Mouse (Mus musculus) frontal cortex, adult (tissue): ENCODE data around the gene Slc38a8.

ENCODE experiments used
- ATAC-seq: cut with Nextera tagmentation; 2 replicates; pipeline ENCODE4 v1.9.2; 2017; ENCODE audit warnings: mild to moderate bottlenecking, moderate library complexity, mixed read lengths; ENCODE audit not compliant: low TSS enrichment

Slc38a8 gene

GRCm38 (mm10) chr8:119437506-119437905, 64.0 kb downstream of the Slc38a8 start:
- ATAC-seq, result no peak

- ATAC-seq, result no peak
Measured at GRCm38 (mm10) chr8:119436933-119437332, 64.6 kb downstream of the Slc38a8 start.

GRCm38 (mm10) chr8:119436331-119436730, 65.2 kb downstream of the Slc38a8 start:
- ATAC-seq, result no peak

- no peak for ATAC-seq
Measured at GRCm38 (mm10) chr8:119435527-119435926, 66.0 kb downstream of the Slc38a8 start.

GRCm38 (mm10) chr8:119434569-119434968, 66.9 kb downstream of the Slc38a8 start:
- no peak for ATAC-seq

GRCm38 (mm10) chr8:119433582-119434174, 67.8 kb downstream of the Slc38a8 start, which contains the start of gene Osgin1:
Gene Osgin1, plus strand, starts transcription at chr8:119434124.
- no peak for ATAC-seq

- no peak for ATAC-seq
Measured at GRCm38 (mm10) chr8:119432372-119432771, 69.1 kb downstream of the Slc38a8 start.

GRCm38 (mm10) chr8:119430690-119431089, 70.8 kb downstream of the Slc38a8 start:
- ATAC-seq, result no peak

GRCm38 (mm10) chr8:119430250-119430649, 71.2 kb downstream of the Slc38a8 start:
- ATAC-seq, result no peak
